Mouse (Mus musculus) liver, postnatal 0 days (tissue): ENCODE measurements at regions not wholly inside any gene's neighbourhood (a gene's known extent, or its start where the extent isn't known, plus 50 kb on each side); places are given as distances from the start of the nearest gene placed in this dataset. TPM values are rescaled to one million over a fixed set of nuclear protein-coding genes. Genes with fewer than 3 reads are reported as not detected.

Source experiments
- ATAC-seq: fragments of 200-750 bp; cut with Nextera tagmentation; 2 replicates; pipeline ENCODE4 v1.8.0; 2017; ENCODE audit warnings: mild to moderate bottlenecking, moderate library complexity
- DNase-seq: peaks from one replicate; pipeline ENCODE4 v3.0.0-alpha.2; 2016
- H3K27ac ChIP-seq: fragments of 300-500 bp; sonication (generic); 2 replicates; pipeline ENCODE4 v1.5.1; 2014; ENCODE audit warnings: antibody characterized with exemption, moderate library complexity, mild to moderate bottlenecking, low read depth
- H3K27me3 ChIP-seq: fragments of 300-500 bp; sonication (generic); 2 replicates; pipeline ENCODE4 v1.6.1; 2014; ENCODE audit warnings: low read length, control low read depth, mixed read lengths; ENCODE audit not compliant: insufficient read depth
- H3K36me3 ChIP-seq: fragments of 300-500 bp; sonication (generic); replicated peaks from 2 replicates; pipeline ENCODE4 v1.6.1; 2014; ENCODE audit warnings: mild to moderate bottlenecking, control low read depth, low read length, moderate library complexity, mixed read lengths; ENCODE audit not compliant: insufficient read depth
- H3K4me1 ChIP-seq: fragments of 300-500 bp; sonication (generic); 2 replicates; pipeline ENCODE4 v1.6.1; 2014; ENCODE audit warnings: antibody characterized with exemption, mild to moderate bottlenecking, control low read depth; ENCODE audit not compliant: insufficient read depth
- H3K4me2 ChIP-seq: fragments of 300-500 bp; sonication (generic); 2 replicates; pipeline ENCODE4 v1.6.1; 2014; ENCODE audit warnings: low read depth, mild to moderate bottlenecking, low read length, moderate library complexity, mixed read lengths
- H3K4me3 ChIP-seq: fragments of 300-500 bp; sonication (generic); 2 replicates; pipeline ENCODE4 v1.5.1; 2014; ENCODE audit warnings: low read depth, low read length
- H3K9ac ChIP-seq: fragments of 300-500 bp; sonication (generic); replicated peaks from 2 replicates; pipeline ENCODE4 v1.6.1; 2014; ENCODE audit warnings: mild to moderate bottlenecking, moderate library complexity
- H3K9me3 ChIP-seq: fragments of 300-500 bp; sonication (generic); 2 replicates; pipeline ENCODE4 v1.6.1; 2016; ENCODE audit warnings: mild to moderate bottlenecking, control low read depth, low read length, mixed read lengths
- CTCF ChIP-seq: sonication (generic); IDR thresholded peaks from 2 replicates; pipeline ENCODE4 v1.5.1; 2016; ENCODE audit warnings: antibody characterized with exemption, low read depth
- EP300 ChIP-seq: IDR thresholded peaks from 2 replicates; pipeline ENCODE4 v1.6.1; 2016; ENCODE audit warnings: antibody characterized with exemption, low read depth, mild to moderate bottlenecking
- WGBS: fragments of 180-500 bp; shearing (Covaris S2); extraction: QIAGEN DNeasy Blood & Tissue Kit; methylation state at CpG from one replicate; pipeline ENCODE4 v1.1.7; 2014; ENCODE audit not compliant: insufficient replicate concordance; 5-methylcytosine and 5-hydroxymethylcytosine counted together
- microRNA-seq: library from miRNA; unstranded; fragments of <30 nt; microRNA quantifications from one replicate; pipeline ENCODE4, GENCODE M21; 2016

DNA sequence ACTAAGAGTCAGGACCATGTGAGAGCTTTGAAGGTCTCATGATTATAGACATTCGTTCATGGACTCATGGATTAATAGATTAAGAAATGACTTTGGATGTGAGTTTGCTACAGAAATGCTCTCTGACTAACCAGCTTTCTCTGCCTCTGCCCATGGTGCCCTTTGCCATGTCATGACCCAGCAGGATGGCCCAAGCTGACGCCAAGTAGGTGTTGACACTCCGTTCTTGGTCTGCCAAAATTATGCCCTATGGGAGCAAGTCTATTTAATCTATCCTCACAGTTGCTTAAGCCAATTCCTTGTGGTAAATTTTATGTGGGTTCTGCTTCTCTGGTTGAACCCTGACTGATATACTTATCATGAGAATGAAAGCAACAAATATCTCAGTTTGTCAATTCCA lies 73.7 kb upstream of the Gm9747 start:
- H3K27ac ChIP-seq = no peak overlapping the region
- no peaks in the 10 kb centered on the region for H3K9me3 ChIP-seq
- H3K4me3 ChIP-seq = no peak overlapping the region
- TF ChIP-seq CTCF (no peak), EP300 (no peak)
- H3K27me3 ChIP-seq = no peaks in the 10 kb centered on the region
- 79% methylated on average over 3 of the region's 3 CpGs for WGBS
- H3K4me1 ChIP-seq = no peaks in the 10 kb centered on the region
- no peak overlapping the region for H3K9ac ChIP-seq
- no peak for ATAC-seq
- no peak overlapping the region for H3K4me2 ChIP-seq
- H3K36me3 ChIP-seq = no peaks in the 10 kb centered on the region
- no peak for DNase-seq

DNA sequence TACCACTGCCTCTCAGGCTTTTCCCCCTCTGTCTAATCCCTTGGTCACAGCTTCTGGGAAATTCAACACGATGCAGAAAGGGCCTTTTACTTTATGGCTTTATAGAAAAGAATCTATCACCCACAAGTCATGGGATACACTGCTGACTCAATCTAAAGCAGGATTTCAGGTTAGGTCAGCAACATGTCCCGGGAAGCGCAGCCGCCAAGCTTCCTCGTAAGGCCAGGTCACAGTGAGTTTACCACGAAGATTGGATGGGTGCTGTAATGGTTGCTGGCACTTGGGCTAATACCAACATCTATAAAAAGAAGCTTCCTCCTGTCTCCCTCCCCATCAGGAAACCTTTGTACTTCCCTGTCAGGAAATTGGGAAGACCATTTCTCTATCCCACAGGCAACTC lies 70.0 kb upstream of the Gm9747 start:
- TF ChIP-seq EP300 (no peak), CTCF (no peak)
- H3K36me3 ChIP-seq = no peaks in the 10 kb centered on the region
- no peaks in the 10 kb centered on the region for H3K9me3 ChIP-seq
- H3K9ac ChIP-seq = no peak overlapping the region
- H3K4me1 ChIP-seq = no peaks in the 10 kb centered on the region
- DNase-seq (no peak), ATAC-seq (no peak)
- no peaks in the 10 kb centered on the region for H3K27me3 ChIP-seq
- H3K27ac ChIP-seq = no peak overlapping the region
- no peak overlapping the region for H3K4me2 ChIP-seq
- WGBS = 71% methylated on average over 6 of the region's 6 CpGs
- H3K4me3 ChIP-seq = no peak overlapping the region

DNA sequence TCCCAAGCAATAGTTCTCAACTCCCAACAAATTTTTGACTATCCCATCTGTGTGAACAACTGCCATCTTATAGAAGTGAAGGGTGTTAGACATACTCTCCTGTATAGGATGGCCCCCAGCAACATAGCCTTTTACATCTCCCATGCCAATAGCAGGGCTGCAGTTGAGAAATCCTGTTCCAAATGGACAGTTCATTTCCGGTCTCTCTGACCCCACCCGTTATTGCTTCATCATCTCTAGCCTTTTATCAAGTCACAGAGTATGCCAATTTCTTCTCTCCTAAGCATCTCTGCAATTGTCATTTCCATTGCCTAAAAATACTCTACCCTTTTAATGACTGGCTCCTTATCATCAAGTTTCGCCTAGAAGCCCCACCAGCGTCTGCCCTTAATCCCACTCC lies 64.8 kb upstream of the Gm9747 start:
- H3K4me1 ChIP-seq = peaks cover 8% of the 10 kb centered on the region; the same call in 1 of the 2 replicates
- H3K9ac ChIP-seq = no peak overlapping the region
- H3K4me3 ChIP-seq = no peak overlapping the region
- 0 out of 2 replicates have a peak overlapping the region, but pooled peaks have one; percentile 48 for H3K27ac ChIP-seq
- DNase-seq (no peak), ATAC-seq (peak; percentile 80)
- no peaks in the 10 kb centered on the region for H3K36me3 ChIP-seq
- no peaks in the 10 kb centered on the region for H3K27me3 ChIP-seq
- H3K4me2 ChIP-seq = no peak overlapping the region
- H3K9me3 ChIP-seq = no peaks in the 10 kb centered on the region
- WGBS = 57% methylated on average over 4 of the region's 4 CpGs
- TF ChIP-seq EP300 (no peak), CTCF (no peak)

DNA sequence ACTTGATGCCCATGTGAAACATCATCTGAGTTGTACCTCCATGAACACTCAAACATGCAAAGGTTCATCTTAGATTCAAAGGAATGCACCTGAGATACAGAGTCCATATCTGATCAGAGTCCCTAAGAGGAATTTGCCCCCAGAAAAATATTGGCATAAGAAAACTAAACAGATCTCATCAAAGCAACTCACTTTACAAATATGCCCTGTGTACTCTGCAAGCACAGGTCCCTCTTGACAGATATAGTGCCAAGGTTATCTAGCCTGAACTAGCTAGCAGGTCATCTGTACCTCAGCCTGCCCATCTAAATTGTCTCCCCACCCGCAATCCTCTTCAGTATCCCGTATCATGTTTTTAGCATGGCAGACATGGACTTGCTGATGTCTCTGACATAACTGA lies 64.0 kb upstream of the Gm9747 start:
- peak overlapping the region; percentile 48; the same call in 1 of the 2 replicates for H3K27ac ChIP-seq
- ATAC-seq (peak; percentile 78), DNase-seq (no peak)
- H3K36me3 ChIP-seq = no peaks in the 10 kb centered on the region
- peaks cover 8% of the 10 kb centered on the region; the same call in 1 of the 2 replicates for H3K4me1 ChIP-seq
- no peak overlapping the region for H3K4me2 ChIP-seq
- H3K9ac ChIP-seq = no peak overlapping the region
- TF ChIP-seq CTCF (no peak), EP300 (peak; percentile 52; the same call in 1 of the 2 replicates)
- H3K4me3 ChIP-seq = no peak overlapping the region
- WGBS = 59% methylated on average over 2 of the region's 2 CpGs
- H3K27me3 ChIP-seq = no peaks in the 10 kb centered on the region
- no peaks in the 10 kb centered on the region for H3K9me3 ChIP-seq

DNA sequence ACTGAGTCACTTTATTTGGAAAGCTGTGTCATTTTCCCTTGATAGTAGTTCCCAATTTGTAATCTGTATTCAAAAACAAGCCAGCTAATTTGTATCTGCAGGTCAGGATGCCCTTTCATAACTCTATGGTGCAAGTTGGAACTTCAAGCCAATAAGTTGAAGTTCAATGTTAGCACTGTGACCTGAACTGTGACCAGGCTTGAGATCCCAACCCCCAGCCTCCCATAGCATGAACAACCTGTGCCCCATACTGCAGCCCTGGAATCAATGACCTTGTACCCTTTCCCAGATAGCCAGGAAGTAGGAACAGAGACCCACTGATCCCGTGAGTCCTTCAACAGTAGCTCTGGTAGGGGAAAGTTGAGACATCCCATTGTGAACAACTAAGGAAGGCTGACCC lies 52.5 kb upstream of the Gm9747 start:
- ATAC-seq (peak; percentile 67), DNase-seq (peak; percentile 29)
- Histone ChIP-seq H3K4me2 (no peak overlapping the region), H3K4me1 (0 out of 2 replicates have a peak, but pooled peaks cover 3% of the 10 kb centered on the region), H3K9me3 (no peaks in the 10 kb centered on the region), H3K27ac (peak overlapping the region; percentile 61; the same call in 1 of the 2 replicates), H3K4me3 (no peak overlapping the region), H3K36me3 (no peaks in the 10 kb centered on the region), H3K27me3 (no peaks in the 10 kb centered on the region), H3K9ac (no peak overlapping the region)
- TF ChIP-seq EP300 (peak; percentile 82), CTCF (no peak)
- 39% methylated on average over 1 of the region's 1 CpGs for WGBS

Small RNAs in the stretch of these regions (microRNA-seq; reads per million reads assigned to microRNA genes)
- gene Mir6344 = not detected
